Mouse (Mus musculus): ENCODE results near the gene Cables2.

DNA sequence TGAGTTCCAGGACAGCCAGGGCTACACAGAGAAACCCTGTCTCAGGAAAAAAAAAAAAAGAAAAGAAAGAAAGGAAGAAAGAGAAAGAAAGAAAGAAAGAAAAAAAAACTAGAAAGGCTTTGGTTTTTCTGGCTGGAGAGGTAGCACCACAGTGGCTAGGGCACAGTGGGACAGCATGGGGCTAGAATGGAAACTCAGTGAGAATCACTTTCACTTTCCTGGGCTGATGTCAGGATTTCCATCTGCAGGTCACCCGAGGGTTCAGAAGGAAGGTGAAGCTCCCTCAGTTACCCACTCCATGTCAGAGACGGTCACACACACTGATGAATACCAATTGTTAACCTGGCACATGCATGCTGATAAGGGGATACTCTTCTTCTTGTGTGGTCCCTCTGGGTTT is 34.4 kb upstream of the Cables2 start:
- TF ChIP-seq CTCF (conservative IDR thresholded peaks at IDR 0.05; ENCODE audit: low read length) (no peak), NANOG (IDR thresholded peaks at IDR 0.05; ENCODE audit: borderline replicate concordance, low read length) (no peak)

All from E14TG2a.4 (cell line).